Comparison of ENCODE assay signal across 8 mouse cellular contexts in the genomic region with DNA sequence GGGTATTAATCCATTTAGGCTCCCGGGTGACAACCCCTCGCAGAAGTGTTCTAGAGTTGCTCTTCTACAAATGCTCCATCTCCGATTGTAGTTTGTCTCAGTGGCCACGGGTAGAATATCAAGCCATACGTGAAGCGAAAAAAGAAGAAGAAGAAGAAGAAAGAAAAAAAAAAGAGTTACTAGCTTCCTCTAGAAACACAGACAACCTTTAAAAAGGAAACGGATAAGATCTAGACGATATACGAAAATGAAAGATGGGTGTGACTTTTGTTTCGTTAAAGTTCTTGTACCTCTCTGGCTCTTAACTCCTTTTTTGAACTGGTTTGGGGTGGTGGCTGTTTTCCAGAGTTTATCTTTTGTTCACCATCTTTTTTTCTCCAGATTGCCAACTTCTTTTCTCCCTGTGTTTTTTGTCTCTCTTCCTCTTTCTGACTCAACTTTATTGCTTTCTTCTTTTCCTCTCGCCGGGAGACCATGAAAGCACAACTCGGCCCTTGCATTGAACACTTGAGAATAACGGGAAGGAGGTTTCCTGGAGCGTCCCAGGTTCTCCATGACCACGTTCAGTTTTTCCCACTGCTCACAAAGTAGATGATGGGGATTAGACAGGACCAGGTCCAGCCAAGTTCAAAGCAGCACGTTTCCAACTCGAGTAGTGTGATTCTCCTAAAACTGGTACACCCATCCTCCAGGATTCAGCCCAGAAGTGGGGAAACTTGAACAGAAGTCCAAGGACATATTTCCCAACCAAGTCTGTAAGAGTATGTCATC. TPM values are rescaled to one million over a fixed set of nuclear protein-coding genes. Genes with fewer than 3 reads are reported as not detected.
DNase-seq lines count a peak whose midpoint lies in the region; ATAC-seq lines count a peak whose summit lies in the region.

No protein-coding gene starts in this region.

- no peak for DNase-seq in kidney, adult 8-10 months
- DNase-seq in embryo, embryonic 10 days (ENCODE audit: low spot score): peak; percentile 12
- DNase-seq in thymus, postnatal 4 days: peak; percentile 11
- no peak for DNase-seq in gastrocnemius, adult 18-20 months (ENCODE audit: low spot score)
- no peak for DNase-seq in spleen, adult 18-20 months

- H3K4me1 ChIP-seq in kidney, embryonic 15.5 days: peaks cover 30% of the 10 kb centered on the region
- peaks cover 28% of the 10 kb centered on the region for H3K4me1 ChIP-seq in hindbrain, embryonic 13.5 days (replicated peaks)

- no peak overlapping the region for H3K9ac ChIP-seq in kidney, embryonic 15.5 days
- H3K9ac ChIP-seq in hindbrain, embryonic 13.5 days: peak overlapping the region; percentile 96; the same call in 1 of the 2 replicates

- peak overlapping the region; percentile 93 for H3K4me3 ChIP-seq in kidney, embryonic 15.5 days (replicated peaks)
- peak overlapping the region; percentile 84 for H3K4me3 ChIP-seq in hindbrain, embryonic 13.5 days
- H3K4me3 ChIP-seq in macrophage (ENCODE audit: inconsistent target): peak overlapping the region; percentile 86

- 1% methylated on average over 18 of the region's 18 CpGs for WGBS in kidney, embryonic 15.5 days
- WGBS in hindbrain, embryonic 13.5 days: 1% methylated on average over 18 of the region's 18 CpGs
- 2% methylated on average over 18 of the region's 18 CpGs for WGBS in macrophage (ENCODE audit: missing documents)

- H3K79me2 ChIP-seq in macrophage (ENCODE audit: inconsistent target): no peaks in the 10 kb centered on the region

- H3K9me3 ChIP-seq in kidney, embryonic 15.5 days (replicated peaks): no peaks in the 10 kb centered on the region
- no peaks in the 10 kb centered on the region for H3K9me3 ChIP-seq in hindbrain, embryonic 13.5 days

- peak overlapping the region; percentile 95 for H3K4me2 ChIP-seq in kidney, embryonic 15.5 days
- peak overlapping the region; percentile 62 for H3K4me2 ChIP-seq in hindbrain, embryonic 13.5 days

- 0 out of 2 replicates have a peak, but pooled peaks cover 10% of the 10 kb centered on the region for H3K27me3 ChIP-seq in kidney, embryonic 15.5 days
- peaks cover 12% of the 10 kb centered on the region for H3K27me3 ChIP-seq in hindbrain, embryonic 13.5 days

- H3K36me3 ChIP-seq in kidney, embryonic 15.5 days: peaks cover 2% of the 10 kb centered on the region; the same call in 1 of the 2 replicates
- no peaks in the 10 kb centered on the region for H3K36me3 ChIP-seq in hindbrain, embryonic 13.5 days
- no peaks in the 10 kb centered on the region for H3K36me3 ChIP-seq in macrophage (ENCODE audit: inconsistent target)

- no peak for ATAC-seq in kidney, embryonic 15.5 days (replicated peaks; ENCODE audit: low FRiP score)
- ATAC-seq in hindbrain, embryonic 13.5 days (ENCODE audit: low FRiP score): no peak

- no peak overlapping the region for H3K27ac ChIP-seq in kidney, embryonic 15.5 days
- no peak overlapping the region for H3K27ac ChIP-seq in hindbrain, embryonic 13.5 days
- peak overlapping the region; percentile 56; the same call in 1 of the 2 replicates for H3K27ac ChIP-seq in macrophage

RNA-seq across cellular contexts. Expression of a gene that starts 1.4 kb away (rescaled TPM):
- 32.4 and 39.5 TPM in 2 replicates for polyA plus RNA-seq in kidney, embryonic 15.5 days (2015; fragmentation: Nextera tagmentation; extraction: Ambion mirVana)
- 108 and 110 TPM in 2 replicates for polyA plus RNA-seq in hindbrain, embryonic 13.5 days (2015; fragmentation: Nextera tagmentation; extraction: Ambion mirVana)
- total RNA-seq in macrophage (2018; cell fraction: chromatin; rRNA removed): 10 to 100 TPM in 23 of 26 experiments, 1 to 10 TPM in 3; 6.4 to 40.3 (median 32.3) TPM
- 10 to 100 TPM in 15 of 26 experiments, 1 to 10 TPM in 11; 6.6 to 17.9 (median 10.6) TPM for total RNA-seq in macrophage (2018; cell fraction: cytosol; rRNA removed)
- 10 to 100 TPM in 22 of 26 experiments, 1 to 10 TPM in 4; 7.0 to 32.1 (median 21.3) TPM for total RNA-seq in macrophage (2018; cell fraction: nucleus; rRNA removed)
- 3.4 to 11.2 TPM (median 8.0 TPM) in 3 replicates for polyA plus RNA-seq in macrophage (2018)
- total RNA-seq in gastrocnemius, adult 18-20 months (2021): 100 to 1,000 TPM; 148 to 154 TPM

RNA-seq across cellular contexts. Expression of a gene that starts 59.9 kb away (rescaled TPM):
- 13.8 and 15.0 TPM in 2 replicates for polyA plus RNA-seq in kidney, embryonic 15.5 days (2015; fragmentation: Nextera tagmentation; extraction: Ambion mirVana)
- 10.2 and 11.2 TPM in 2 replicates for polyA plus RNA-seq in hindbrain, embryonic 13.5 days (2015; fragmentation: Nextera tagmentation; extraction: Ambion mirVana)
- total RNA-seq in macrophage (2018; cell fraction: chromatin; rRNA removed): 10 to 100 TPM; 15.9 to 87.3 (median 43.9) TPM
- total RNA-seq in macrophage (2018; cell fraction: cytosol; rRNA removed): 10 to 100 TPM in 2 of 26 experiments, 1 to 10 TPM in 24; 4.4 to 11.5 (median 7.2) TPM
- 10 to 100 TPM in 25 of 26 experiments, 1 to 10 TPM in 1; 7.8 to 39.5 (median 18.7) TPM for total RNA-seq in macrophage (2018; cell fraction: nucleus; rRNA removed)
- polyA plus RNA-seq in macrophage (2018): 5.9 to 11.1 TPM (median 6.7 TPM) in 3 replicates
- total RNA-seq in gastrocnemius, adult 18-20 months (2021): 10 to 100 TPM; 10.9 to 11.4 TPM

Comparison
In these comparisons a context has a peak if more than half of its experiments do, and no peak if none do; other contexts are left out.
1. DNase-seq: peak in embryo, embryonic 10 days (single experiment) and thymus, postnatal 4 days (single experiment); none in kidney, adult 8-10 months (0 of 2), gastrocnemius, adult 18-20 months (single experiment) and spleen, adult 18-20 months (0 of 2).
2. Peak in every context shown above with its lines, with median percentiles within 50 percentile points of each other: H3K4me3 ChIP-seq.